Mouse (Mus musculus) gastrocnemius, postnatal 14 days (tissue): ENCODE results near the gene Cd2bp2. TPM values are rescaled to one million over a fixed set of nuclear protein-coding genes. Genes with fewer than 3 reads are reported as not detected.

Experiments used
- DNase-seq: peaks from one replicate; pipeline ENCODE4 v3.0.0; 2021; ENCODE audit warnings: mixed read lengths
- intact Hi-C: fragments of 180-260 bp; cut with DNase I; formaldehyde crosslinking; loops from one replicate; pipeline ENCODE4 v1.15.1; 2025; ENCODE audit warnings: low total_unique reads
- long read RNA-seq, 2 experiments: library from polyadenylated mRNA; stranded (forward); transcript quantifications; one replicate each; pipeline ENCODE4 v2.0.0; 2021
- total RNA-seq, 2 experiments: library from RNA; stranded (reverse); gene quantifications; 2 replicates each; pipeline ENCODE4 v1.2.3; 2021

The Cd2bp2 gene
- total RNA-seq, result 10 to 100 TPM; 30.0 to 32.0 TPM
- long read RNA-seq, experiment 1, transcript Cd2bp2-202 (7 exons, 3,284 nt), result major isoform, 10 of 33 reads
- long read RNA-seq, experiment 1, partial matches to known transcripts, result 7 of 33 reads
- long read RNA-seq, experiment 1, other reads (novel, unspliced or antisense), result 14 of 33 reads
- long read RNA-seq, experiment 2, transcript Cd2bp2-202 (7 exons, 3,284 nt), result major isoform, 12 of 34 reads
- long read RNA-seq, experiment 2, partial matches to known transcripts, result 8 of 34 reads
- long read RNA-seq, experiment 2, other reads (novel, unspliced or antisense), result 14 of 34 reads

- peak; percentile 93 for DNase-seq
- intact Hi-C loops, result no loop called here
Measured at GRCm38 (mm10) chr7:127195544-127196295, at the start of gene Cd2bp2. Gene Cd2bp2 (minus strand): TSS chr7:127196050.

- DNase-seq, result peak; percentile 72
- intact Hi-C loops, result no loop called here
Measured at GRCm38 (mm10) chr7:127244658-127245510, 49.0 kb upstream of the Cd2bp2 start.

- peak; percentile 99 for DNase-seq
Measured at GRCm38 (mm10) chr7:127243870-127244657, 48.2 kb upstream of the Cd2bp2 start, which contains the start of gene Zfp771. Gene Zfp771 (plus strand): TSS chr7:127244274.

GRCm38 (mm10) chr7:127243361-127243867, 47.6 kb upstream of the Cd2bp2 start:
- DNase-seq, result no peak

More at GRCm38 (mm10) chr7:127243870-127244657, 48.2 kb upstream of the Cd2bp2 start, which contains the start of gene Zfp771:
- intact Hi-C loops, result no loop called here

GRCm38 (mm10) chr7:127234777-127235176, 38.9 kb upstream of the Cd2bp2 start:
- no peak for DNase-seq
- intact Hi-C loops, result no loop called here

More at GRCm38 (mm10) chr7:127243361-127243867, 47.6 kb upstream of the Cd2bp2 start:
- intact Hi-C loops, result no loop called here

- DNase-seq, result no peak
- intact Hi-C loops, result no loop called here
Measured at GRCm38 (mm10) chr7:127233765-127234164, 37.9 kb upstream of the Cd2bp2 start.

GRCm38 (mm10) chr7:127233368-127233749, 37.5 kb upstream of the Cd2bp2 start:
- intact Hi-C loops, result no loop called here
- no peak for DNase-seq

- DNase-seq, result peak; percentile 85
- intact Hi-C loops, result no loop called here
Measured at GRCm38 (mm10) chr7:127232622-127233367, 36.9 kb upstream of the Cd2bp2 start, which contains the start of the genes Zfp553 and Sept1. Gene Zfp553 (plus strand): TSS chr7:127233061. Gene Sept1 (minus strand): TSS chr7:127233130.

- no peak for DNase-seq
- intact Hi-C loops, result no loop called here
Measured at GRCm38 (mm10) chr7:127231826-127232621, 36.2 kb upstream of the Cd2bp2 start.

- DNase-seq, result no peak
- intact Hi-C loops, result no loop called here
Measured at GRCm38 (mm10) chr7:127231376-127231775, 35.5 kb upstream of the Cd2bp2 start.

GRCm38 (mm10) chr7:127228615-127229303, 32.9 kb upstream of the Cd2bp2 start:
- peak; percentile 80 for DNase-seq
- intact Hi-C loops, result no loop called here

- intact Hi-C loops, result no loop called here
Measured at GRCm38 (mm10) chr7:127225147-127225995, 29.5 kb upstream of the Cd2bp2 start.

GRCm38 (mm10) chr7:127224616-127225015, 28.8 kb upstream of the Cd2bp2 start:
- intact Hi-C loops, result no loop called here

More at GRCm38 (mm10) chr7:127225147-127225995, 29.5 kb upstream of the Cd2bp2 start:
- DNase-seq, result no peak

GRCm38 (mm10) chr7:127223515-127224478, 27.9 kb upstream of the Cd2bp2 start:
- intact Hi-C loops, result no loop called here

More at GRCm38 (mm10) chr7:127224616-127225015, 28.8 kb upstream of the Cd2bp2 start:
- DNase-seq, result no peak

GRCm38 (mm10) chr7:127223106-127223505, 27.3 kb upstream of the Cd2bp2 start:
- intact Hi-C loops, result no loop called here
- DNase-seq, result no peak

More at GRCm38 (mm10) chr7:127223515-127224478, 27.9 kb upstream of the Cd2bp2 start:
- DNase-seq, result no peak
